Mouse (Mus musculus): Measurements from ENCODE around the gene Mga.

- TF ChIP-seq ZNF384 (IDR thresholded peaks at IDR 0.05; ENCODE audit: low read depth, low read length) (no peak), CTCF (conservative IDR thresholded peaks at IDR 0.05 in 1 of 2, IDR thresholded peaks at IDR 0.05 in 1 of 2; ENCODE audit: low read depth in 2 of 2, low read length in 2 of 2) (no peak), USF1 (IDR thresholded peaks at IDR 0.05; ENCODE audit: low read depth, low read length) (no peak), SMC3 (IDR thresholded peaks at IDR 0.05; ENCODE audit: low read depth, low read length) (no peak), MEF2A (IDR thresholded peaks at IDR 0.05; ENCODE audit: borderline replicate concordance, low read depth, low read length) (no peak), RCOR1 (conservative IDR thresholded peaks at IDR 0.05; ENCODE audit: low read depth, low read length) (no peak), CHD1 (IDR thresholded peaks at IDR 0.05; ENCODE audit: low read depth, low read length) (no peak), TBP (conservative IDR thresholded peaks at IDR 0.05; ENCODE audit: low read depth, low read length) (no peak), POLR2A (IDR thresholded peaks at IDR 0.05; ENCODE audit: low read depth, low read length) (no peak), RAD21 (IDR thresholded peaks at IDR 0.05; ENCODE audit: low read depth, low read length) (no peak), POLR2AphosphoS2 (IDR thresholded peaks at IDR 0.05; ENCODE audit: low read depth, low read length) (no peak), ELF1 (IDR thresholded peaks at IDR 0.05; ENCODE audit: low read depth, low read length) (no peak), EP300 (IDR thresholded peaks at IDR 0.05; ENCODE audit: low read length) (no peak), ETS1 (conservative IDR thresholded peaks at IDR 0.05; ENCODE audit: low read depth, low read length) (no peak)
Measured at GRCm38 (mm10) chr2:119987441-119987840, 90.4 kb downstream of the Mga start.
